Mouse (Mus musculus) stomach, embryonic 16.5 days (tissue): ENCODE measurements around the gene Rnf6. TPM values are rescaled to one million over a fixed set of nuclear protein-coding genes. Genes with fewer than 3 reads are reported as not detected.

Experiments
- ATAC-seq: fragments of 200-750 bp; cut with Nextera tagmentation; 2 replicates; pipeline ENCODE4 v1.8.0; 2017; ENCODE audit warnings: moderate number of reproducible peaks, moderate TSS enrichment; ENCODE audit not compliant: insufficient read depth, low FRiP score
- H3K27ac ChIP-seq: fragments of 300-500 bp; sonication (generic); 2 replicates; pipeline ENCODE4 v1.5.1; 2014; ENCODE audit warnings: low read length
- H3K27me3 ChIP-seq: fragments of 300-500 bp; sonication (generic); 2 replicates; pipeline ENCODE4 v1.6.1; 2014; ENCODE audit warnings: low read length, control low read depth, mixed read lengths; ENCODE audit not compliant: control insufficient read depth, insufficient read depth
- H3K36me3 ChIP-seq: fragments of 300-500 bp; sonication (generic); 2 replicates; pipeline ENCODE4 v1.6.1; 2014; ENCODE audit warnings: low read length; ENCODE audit not compliant: control insufficient read depth, insufficient read depth
- H3K4me1 ChIP-seq: fragments of 300-500 bp; sonication (generic); 2 replicates; pipeline ENCODE4 v1.6.1; 2014; ENCODE audit warnings: low read length, control low read depth, mixed read lengths; ENCODE audit not compliant: control insufficient read depth, insufficient read depth
- H3K4me2 ChIP-seq: fragments of 300-500 bp; sonication (generic); 2 replicates; pipeline ENCODE4 v1.6.1; 2014; ENCODE audit warnings: low read depth, low read length, mixed read lengths
- H3K4me3 ChIP-seq: fragments of 300-500 bp; sonication (generic); replicated peaks from 2 replicates; pipeline ENCODE4 v1.5.1; 2014; ENCODE audit warnings: mild to moderate bottlenecking, low read length
- H3K9ac ChIP-seq: fragments of 300-500 bp; sonication (generic); 2 replicates; pipeline ENCODE4 v1.6.1; 2014; ENCODE audit warnings: low read length
- H3K9me3 ChIP-seq: fragments of 300-500 bp; sonication (generic); replicated peaks from 2 replicates; pipeline ENCODE4 v1.6.1; 2016; ENCODE audit warnings: low read length, control low read depth; ENCODE audit not compliant: control insufficient read depth
- WGBS: fragments of 180-500 bp; shearing (Covaris S2); extraction: QIAGEN DNeasy Blood & Tissue Kit; methylation state at CpG from one replicate; pipeline ENCODE4 v1.1.7; 2014; 5-methylcytosine and 5-hydroxymethylcytosine counted together
- polyA plus RNA-seq: library from polyadenylated mRNA; unstranded; fragments of >200 nt; fragmentation: Nextera tagmentation; extraction: Ambion mirVana; gene quantifications from 2 replicates; pipeline ENCODE4 v1.2.1, GENCODE M21; 2015

Rnf6 gene
- 58.1 and 64.6 TPM in 2 replicates for polyA plus RNA-seq

- 0 out of 2 replicates have a peak, but pooled peaks cover 6% of the 10 kb centered on the region for H3K4me1 ChIP-seq
- peak within 1 kb of the TSS; percentile 86 for H3K4me3 ChIP-seq
- WGBS = under 1% methylated on average over 65 of the region's 67 CpGs
- ATAC-seq = peak; percentile 99
- no peaks in the 10 kb centered on the region for H3K27me3 ChIP-seq
- peak within 1 kb of the TSS; percentile 83 for H3K4me2 ChIP-seq
- H3K27ac ChIP-seq = peak within 1 kb of the TSS; percentile 100
- peak within 1 kb of the TSS; percentile 91 for H3K9ac ChIP-seq
- H3K9me3 ChIP-seq = no peaks in the 10 kb centered on the region
- 0 out of 2 replicates have a peak, but pooled peaks cover 3% of the 10 kb centered on the region for H3K36me3 ChIP-seq
Measured at GRCm38 (mm10) chr5:146220879-146221714, at the start of gene Rnf6. Gene Rnf6, minus strand, starts transcription at chr5:146221555.

GRCm38 (mm10) chr5:146270593-146270992 is 49.2 kb upstream of the Rnf6 start:
- Histone ChIP-seq H3K9me3 (no peaks in the 10 kb centered on the region), H3K9ac (no peak overlapping the region), H3K4me2 (no peak overlapping the region), H3K27ac (no peak overlapping the region), H3K4me1 (no peaks in the 10 kb centered on the region), H3K27me3 (no peaks in the 10 kb centered on the region), H3K4me3 (no peak overlapping the region), H3K36me3 (no peaks in the 10 kb centered on the region)
- ATAC-seq = no peak
- WGBS = 77% methylated on average over 9 of the region's 9 CpGs

- ATAC-seq = no peak
- Histone ChIP-seq H3K9me3 (no peaks in the 10 kb centered on the region), H3K9ac (no peak overlapping the region), H3K4me1 (0 out of 2 replicates have a peak, but pooled peaks cover 2% of the 10 kb centered on the region), H3K27ac (no peak overlapping the region), H3K4me3 (no peak overlapping the region), H3K4me2 (no peak overlapping the region), H3K27me3 (no peaks in the 10 kb centered on the region), H3K36me3 (no peaks in the 10 kb centered on the region)
- 88% methylated on average over 7 of the region's 7 CpGs for WGBS
Measured at GRCm38 (mm10) chr5:146267776-146268175, 46.4 kb upstream of the Rnf6 start.

GRCm38 (mm10) chr5:146265934-146266591 is 44.7 kb upstream of the Rnf6 start:
- H3K4me3 ChIP-seq = no peak overlapping the region
- H3K27me3 ChIP-seq = no peaks in the 10 kb centered on the region
- no peaks in the 10 kb centered on the region for H3K36me3 ChIP-seq
- H3K27ac ChIP-seq = no peak overlapping the region
- no peak for ATAC-seq
- H3K9me3 ChIP-seq = no peaks in the 10 kb centered on the region
- 0 out of 2 replicates have a peak, but pooled peaks cover 2% of the 10 kb centered on the region for H3K4me1 ChIP-seq
- H3K4me2 ChIP-seq = no peak overlapping the region
- WGBS = 86% methylated on average over 5 of the region's 6 CpGs
- no peak overlapping the region for H3K9ac ChIP-seq

- no peak overlapping the region for H3K27ac ChIP-seq
- no peak overlapping the region for H3K9ac ChIP-seq
- H3K4me2 ChIP-seq = no peak overlapping the region
- H3K9me3 ChIP-seq = no peaks in the 10 kb centered on the region
- H3K27me3 ChIP-seq = no peaks in the 10 kb centered on the region
- H3K4me3 ChIP-seq = no peak overlapping the region
- H3K4me1 ChIP-seq = 0 out of 2 replicates have a peak, but pooled peaks cover 1% of the 10 kb centered on the region
- H3K36me3 ChIP-seq = no peaks in the 10 kb centered on the region
- no peak for ATAC-seq
- WGBS = 51% methylated on average over 9 of the region's 9 CpGs
Measured at GRCm38 (mm10) chr5:146260003-146260402, 38.6 kb upstream of the Rnf6 start.

GRCm38 (mm10) chr5:146253644-146254043 is 32.3 kb upstream of the Rnf6 start:
- Histone ChIP-seq H3K27ac (no peak overlapping the region), H3K36me3 (no peaks in the 10 kb centered on the region), H3K27me3 (no peaks in the 10 kb centered on the region), H3K4me1 (peaks cover 15% of the 10 kb centered on the region), H3K4me3 (no peak overlapping the region), H3K9me3 (no peaks in the 10 kb centered on the region), H3K9ac (no peak overlapping the region), H3K4me2 (no peak overlapping the region)
- no peak for ATAC-seq
- WGBS = 74% methylated on average over 5 of the region's 5 CpGs

GRCm38 (mm10) chr5:146251663-146252429 is 30.5 kb upstream of the Rnf6 start:
- no peaks in the 10 kb centered on the region for H3K36me3 ChIP-seq
- H3K4me3 ChIP-seq = no peak overlapping the region
- peak overlapping the region; percentile 47; the same call in 1 of the 2 replicates for H3K27ac ChIP-seq
- H3K4me2 ChIP-seq = no peak overlapping the region
- no peaks in the 10 kb centered on the region for H3K9me3 ChIP-seq
- no peak overlapping the region for H3K9ac ChIP-seq
- H3K4me1 ChIP-seq = peaks cover 19% of the 10 kb centered on the region
- peak; percentile 56; the same call in 1 of the 2 replicates for ATAC-seq
- H3K27me3 ChIP-seq = no peaks in the 10 kb centered on the region
- 49% methylated on average over 5 of the region's 5 CpGs for WGBS

- H3K4me2 ChIP-seq = no peak overlapping the region
- no peaks in the 10 kb centered on the region for H3K9me3 ChIP-seq
- no peaks in the 10 kb centered on the region for H3K36me3 ChIP-seq
- no peaks in the 10 kb centered on the region for H3K27me3 ChIP-seq
- peak; percentile 52; the same call in 1 of the 2 replicates for ATAC-seq
- H3K4me1 ChIP-seq = peaks cover 25% of the 10 kb centered on the region
- H3K4me3 ChIP-seq = no peak overlapping the region
- 68% methylated on average over 12 of the region's 12 CpGs for WGBS
- H3K27ac ChIP-seq = peak overlapping the region; percentile 7; the same call in 1 of the 2 replicates
- H3K9ac ChIP-seq = no peak overlapping the region
Measured at GRCm38 (mm10) chr5:146250369-146251075, 29.2 kb upstream of the Rnf6 start.
